Mouse (Mus musculus): ENCODE results near the gene Tead1. TPM values are rescaled to one million over a fixed set of nuclear protein-coding genes. Genes with fewer than 3 reads are reported as not detected.

Tead1 gene
- total and polyA plus RNA-seq, 3 experiments = 39.5 to 195 (median 169) TPM

- Histone ChIP-seq H3K9ac (ENCODE audit: low read depth, low read length) (no peak overlapping the region), H3K27me3 (ENCODE audit: control insufficient read depth, insufficient read depth, low read length) (no peaks in the 10 kb centered on the region), H3K79me2 (replicated peaks; ENCODE audit: control insufficient read depth, insufficient read depth, low read length) (no peaks in the 10 kb centered on the region), H3K4me1 (ENCODE audit: control insufficient read depth, insufficient read depth, low read length) (peaks cover 9% of the 10 kb centered on the region), H3K4me3 (no peak overlapping the region), H3K27ac (peak overlapping the region; percentile 77), H3K36me3 (ENCODE audit: control insufficient read depth, insufficient read depth, low read length) (peaks cover 9% of the 10 kb centered on the region; the same call in 1 of the 2 replicates)
- 49% methylated on average over 8 of the region's 8 CpGs for WGBS
- intact Hi-C loops (cut with DNase I) = no loop called here
- DNase-seq = no peak
- TF ChIP-seq POLR2A (IDR thresholded peaks at IDR 0.05; ENCODE audit: insufficient read depth, low read depth, low read length) = no peak
- no peak for TF ChIP-seq CTCF (IDR thresholded peaks at IDR 0.05)
- TF ChIP-seq EP300 (IDR thresholded peaks at IDR 0.05; ENCODE audit: insufficient read depth, low read depth, low read length) = no peak
Observed at GRCm38 (mm10) chr7:112885546-112885945, 206.4 kb downstream of the Tead1 start.

GRCm38 (mm10) chr7:112891883-112892282 lies 212.8 kb downstream of the Tead1 start:
- 93% methylated on average over 6 of the region's 6 CpGs for WGBS
- Histone ChIP-seq H3K79me2 (replicated peaks; ENCODE audit: control insufficient read depth, insufficient read depth, low read length) (no peaks in the 10 kb centered on the region), H3K27ac (no peak overlapping the region), H3K27me3 (ENCODE audit: control insufficient read depth, insufficient read depth, low read length) (no peaks in the 10 kb centered on the region), H3K4me1 (ENCODE audit: control insufficient read depth, insufficient read depth, low read length) (no peaks in the 10 kb centered on the region; the same call in 1 of the 2 replicates), H3K9ac (ENCODE audit: low read depth, low read length) (no peak overlapping the region), H3K36me3 (ENCODE audit: control insufficient read depth, insufficient read depth, low read length) (no peaks in the 10 kb centered on the region), H3K4me3 (no peak overlapping the region)
- DNase-seq = no peak
- TF ChIP-seq CTCF (IDR thresholded peaks at IDR 0.05) (no peak), EP300 (IDR thresholded peaks at IDR 0.05; ENCODE audit: insufficient read depth, low read depth, low read length) (no peak), POLR2A (IDR thresholded peaks at IDR 0.05; ENCODE audit: insufficient read depth, low read depth, low read length) (no peak)
- intact Hi-C loops (cut with DNase I) = no loop called here

- 61% methylated on average over 5 of the region's 5 CpGs for WGBS
Observed at GRCm38 (mm10) chr7:112892595-112892994, 213.5 kb downstream of the Tead1 start.

GRCm38 (mm10) chr7:112896363-112896762 lies 217.2 kb downstream of the Tead1 start:
- no peak for DNase-seq
- H3K4me1 ChIP-seq (ENCODE audit: control insufficient read depth, insufficient read depth, low read length) = no peaks in the 10 kb centered on the region; the same call in 1 of the 2 replicates
- H3K27ac ChIP-seq = no peak overlapping the region
- H3K9ac ChIP-seq (ENCODE audit: low read depth, low read length) = no peak overlapping the region
- intact Hi-C loops (cut with DNase I) = no loop called here
- no peaks in the 10 kb centered on the region for H3K79me2 ChIP-seq (replicated peaks; ENCODE audit: control insufficient read depth, insufficient read depth, low read length)
- TF ChIP-seq POLR2A (IDR thresholded peaks at IDR 0.05; ENCODE audit: insufficient read depth, low read depth, low read length) (no peak), CTCF (IDR thresholded peaks at IDR 0.05) (no peak), EP300 (IDR thresholded peaks at IDR 0.05; ENCODE audit: insufficient read depth, low read depth, low read length) (no peak)
- H3K27me3 ChIP-seq (ENCODE audit: control insufficient read depth, insufficient read depth, low read length) = no peaks in the 10 kb centered on the region
- no peaks in the 10 kb centered on the region for H3K36me3 ChIP-seq (ENCODE audit: control insufficient read depth, insufficient read depth, low read length)
- H3K4me3 ChIP-seq = no peak overlapping the region
- 93% methylated on average over 2 of the region's 2 CpGs for WGBS

More at GRCm38 (mm10) chr7:112892595-112892994, 213.5 kb downstream of the Tead1 start:
- TF ChIP-seq EP300 (IDR thresholded peaks at IDR 0.05; ENCODE audit: insufficient read depth, low read depth, low read length) (no peak), POLR2A (IDR thresholded peaks at IDR 0.05; ENCODE audit: insufficient read depth, low read depth, low read length) (no peak), CTCF (IDR thresholded peaks at IDR 0.05) (no peak)
- Histone ChIP-seq H3K79me2 (replicated peaks; ENCODE audit: control insufficient read depth, insufficient read depth, low read length) (no peaks in the 10 kb centered on the region), H3K4me1 (ENCODE audit: control insufficient read depth, insufficient read depth, low read length) (no peaks in the 10 kb centered on the region; the same call in 1 of the 2 replicates), H3K36me3 (ENCODE audit: control insufficient read depth, insufficient read depth, low read length) (no peaks in the 10 kb centered on the region), H3K27ac (no peak overlapping the region), H3K9ac (ENCODE audit: low read depth, low read length) (no peak overlapping the region), H3K27me3 (ENCODE audit: control insufficient read depth, insufficient read depth, low read length) (no peaks in the 10 kb centered on the region), H3K4me3 (no peak overlapping the region)
- DNase-seq = no peak
- intact Hi-C loops (cut with DNase I) = no loop called here

GRCm38 (mm10) chr7:112901710-112902109 lies 222.6 kb downstream of the Tead1 start:
- no peak for DNase-seq
- no peaks in the 10 kb centered on the region for H3K27me3 ChIP-seq (ENCODE audit: control insufficient read depth, insufficient read depth, low read length)
- no peak overlapping the region for H3K9ac ChIP-seq (ENCODE audit: low read depth, low read length)
- no peak overlapping the region for H3K27ac ChIP-seq
- WGBS = 81% methylated on average over 7 of the region's 7 CpGs
- H3K36me3 ChIP-seq (ENCODE audit: control insufficient read depth, insufficient read depth, low read length) = no peaks in the 10 kb centered on the region
- no peaks in the 10 kb centered on the region for H3K79me2 ChIP-seq (replicated peaks; ENCODE audit: control insufficient read depth, insufficient read depth, low read length)
- H3K4me3 ChIP-seq = no peak overlapping the region
- H3K4me1 ChIP-seq (ENCODE audit: control insufficient read depth, insufficient read depth, low read length) = no peaks in the 10 kb centered on the region
- no peak for TF ChIP-seq EP300 (IDR thresholded peaks at IDR 0.05; ENCODE audit: insufficient read depth, low read depth, low read length)
- no peak for TF ChIP-seq CTCF (IDR thresholded peaks at IDR 0.05)
- no peak for TF ChIP-seq POLR2A (IDR thresholded peaks at IDR 0.05; ENCODE audit: insufficient read depth, low read depth, low read length)
- intact Hi-C loops (cut with DNase I) = no loop called here

- WGBS = 92% methylated on average over 5 of the region's 5 CpGs
- TF ChIP-seq EP300 (IDR thresholded peaks at IDR 0.05; ENCODE audit: insufficient read depth, low read depth, low read length) = no peak
- no peak for TF ChIP-seq CTCF (IDR thresholded peaks at IDR 0.05)
- no peak for TF ChIP-seq POLR2A (IDR thresholded peaks at IDR 0.05; ENCODE audit: insufficient read depth, low read depth, low read length)
- no peaks in the 10 kb centered on the region for H3K4me1 ChIP-seq (ENCODE audit: control insufficient read depth, insufficient read depth, low read length)
- no peak for DNase-seq
- intact Hi-C loops (cut with DNase I) = no loop called here
- H3K4me3 ChIP-seq = no peak overlapping the region
- no peak overlapping the region for H3K27ac ChIP-seq
- no peaks in the 10 kb centered on the region for H3K79me2 ChIP-seq (replicated peaks; ENCODE audit: control insufficient read depth, insufficient read depth, low read length)
- no peaks in the 10 kb centered on the region for H3K36me3 ChIP-seq (ENCODE audit: control insufficient read depth, insufficient read depth, low read length)
- H3K9ac ChIP-seq (ENCODE audit: low read depth, low read length) = no peak overlapping the region
- no peaks in the 10 kb centered on the region for H3K27me3 ChIP-seq (ENCODE audit: control insufficient read depth, insufficient read depth, low read length)
Observed at GRCm38 (mm10) chr7:112906848-112907247, 227.7 kb downstream of the Tead1 start.

Measured in heart, adult 2 months (tissue).